Mouse (Mus musculus) midbrain, embryonic 11.5 days (tissue): ENCODE results near the gene Dpp6. TPM values are rescaled to one million over a fixed set of nuclear protein-coding genes. Genes with fewer than 3 reads are reported as not detected.
A peak's percentile ranks its signal among the peaks of the same experiment; 100 is the strongest.

Source experiments
- ATAC-seq: fragments of 200-750 bp; cut with Nextera tagmentation; 2 replicates; pipeline ENCODE4 v1.8.0; 2017; ENCODE audit warnings: moderate TSS enrichment, moderate library complexity; ENCODE audit not compliant: low FRiP score
- DNase-seq: peaks from one replicate; pipeline ENCODE4 v3.0.0; 2015; ENCODE audit warnings: low spot score; ENCODE audit errors: missing footprints
- H3K27ac ChIP-seq: fragments of 300-500 bp; sonication (generic); 2 replicates; pipeline ENCODE4 v1.5.1; 2014; ENCODE audit warnings: low read depth, low read length
- H3K27me3 ChIP-seq: fragments of 300-500 bp; sonication (generic); 2 replicates; pipeline ENCODE4 v1.6.1; 2014; ENCODE audit warnings: mild to moderate bottlenecking, low read length, moderate library complexity, mixed read lengths; ENCODE audit not compliant: control insufficient read depth, insufficient read depth
- H3K36me3 ChIP-seq: fragments of 300-500 bp; sonication (generic); 2 replicates; pipeline ENCODE4 v1.6.1; 2014; ENCODE audit warnings: mild to moderate bottlenecking, low read length, moderate library complexity, mixed read lengths; ENCODE audit not compliant: control insufficient read depth, insufficient read depth
- H3K4me1 ChIP-seq: fragments of 300-500 bp; sonication (generic); 2 replicates; pipeline ENCODE4 v1.6.1; 2014; ENCODE audit warnings: low read length; ENCODE audit not compliant: control insufficient read depth, insufficient read depth
- H3K4me2 ChIP-seq: fragments of 300-500 bp; sonication (generic); 2 replicates; pipeline ENCODE4 v1.6.1; 2014; ENCODE audit warnings: mild to moderate bottlenecking, moderate library complexity
- H3K4me3 ChIP-seq: fragments of 300-500 bp; sonication (generic); 2 replicates; pipeline ENCODE4 v1.5.1; 2014; ENCODE audit warnings: low read depth, low read length
- H3K9ac ChIP-seq: fragments of 300-500 bp; sonication (generic); 2 replicates; pipeline ENCODE4 v1.6.1; 2014; ENCODE audit warnings: low read length
- H3K9me3 ChIP-seq: fragments of 300-500 bp; sonication (generic); 2 replicates; pipeline ENCODE4 v1.6.1; 2016; ENCODE audit warnings: low read length; ENCODE audit not compliant: control insufficient read depth
- WGBS: fragments of 180-500 bp; shearing (Covaris S2); extraction: QIAGEN DNeasy Blood & Tissue Kit; methylation state at CpG from one replicate; pipeline ENCODE4 v1.1.7; 2014; 5-methylcytosine and 5-hydroxymethylcytosine counted together
- polyA plus RNA-seq: library from polyadenylated mRNA; unstranded; fragments of >200 nt; fragmentation: Nextera tagmentation; extraction: Ambion mirVana; gene quantifications from 2 replicates; pipeline ENCODE4 v1.2.1, GENCODE M21; 2014

Dpp6 gene
- polyA plus RNA-seq, 1 experiment from 2014 or later = 13.4 TPM

GRCm38 (mm10) chr5:27416571-27416970 lies 599.6 kb downstream of the Dpp6 start:
- 62% methylated on average over 4 of the region's 4 CpGs for WGBS

GRCm38 (mm10) chr5:27417398-27417797 lies 600.4 kb downstream of the Dpp6 start:
- Histone ChIP-seq H3K27me3 (no peaks in the 10 kb centered on the region), H3K4me2 (no peak overlapping the region), H3K9me3 (no peaks in the 10 kb centered on the region), H3K4me1 (no peaks in the 10 kb centered on the region), H3K36me3 (no peaks in the 10 kb centered on the region), H3K4me3 (no peak overlapping the region), H3K27ac (no peak overlapping the region), H3K9ac (no peak overlapping the region)
- ATAC-seq (no peak), DNase-seq (no peak)
- 80% methylated on average over 7 of the region's 7 CpGs for WGBS

More at GRCm38 (mm10) chr5:27416571-27416970, 599.6 kb downstream of the Dpp6 start:
- H3K4me3 ChIP-seq = no peak overlapping the region
- H3K27me3 ChIP-seq = no peaks in the 10 kb centered on the region
- no peak overlapping the region for H3K27ac ChIP-seq
- H3K36me3 ChIP-seq = no peaks in the 10 kb centered on the region
- H3K4me2 ChIP-seq = no peak overlapping the region
- ATAC-seq (no peak), DNase-seq (peak; percentile 90)
- no peaks in the 10 kb centered on the region for H3K9me3 ChIP-seq
- no peaks in the 10 kb centered on the region for H3K4me1 ChIP-seq
- no peak overlapping the region for H3K9ac ChIP-seq

GRCm38 (mm10) chr5:27418856-27419255 lies 601.9 kb downstream of the Dpp6 start:
- no peak overlapping the region for H3K4me3 ChIP-seq
- 83% methylated on average over 1 of the region's 1 CpGs for WGBS
- no peak for DNase-seq
- ATAC-seq = no peak
- H3K9me3 ChIP-seq = no peaks in the 10 kb centered on the region
- H3K36me3 ChIP-seq = no peaks in the 10 kb centered on the region
- no peak overlapping the region for H3K27ac ChIP-seq
- H3K4me2 ChIP-seq = no peak overlapping the region
- H3K4me1 ChIP-seq = no peaks in the 10 kb centered on the region
- no peak overlapping the region for H3K9ac ChIP-seq
- H3K27me3 ChIP-seq = no peaks in the 10 kb centered on the region

GRCm38 (mm10) chr5:27421090-27421635 lies 604.2 kb downstream of the Dpp6 start:
- no peak for DNase-seq
- no peak overlapping the region for H3K4me3 ChIP-seq
- no peak overlapping the region for H3K27ac ChIP-seq
- whole genome bisulfite sequencing = 78% methylated on average over 4 of the region's 4 CpGs
- H3K4me1 ChIP-seq = no peaks in the 10 kb centered on the region
- H3K36me3 ChIP-seq = no peaks in the 10 kb centered on the region
- ATAC-seq = no peak
- no peak overlapping the region for H3K4me2 ChIP-seq
- H3K27me3 ChIP-seq = no peaks in the 10 kb centered on the region
- H3K9ac ChIP-seq = no peak overlapping the region
- no peaks in the 10 kb centered on the region for H3K9me3 ChIP-seq

GRCm38 (mm10) chr5:27423766-27424165 lies 606.8 kb downstream of the Dpp6 start:
- H3K9me3 ChIP-seq = no peaks in the 10 kb centered on the region
- ATAC-seq (no peak), DNase-seq (no peak)
- no peak overlapping the region for H3K4me3 ChIP-seq
- 67% methylated on average over 3 of the region's 3 CpGs for WGBS
- H3K27me3 ChIP-seq = no peaks in the 10 kb centered on the region
- H3K4me2 ChIP-seq = no peak overlapping the region
- H3K9ac ChIP-seq = no peak overlapping the region
- no peak overlapping the region for H3K27ac ChIP-seq
- H3K4me1 ChIP-seq = no peaks in the 10 kb centered on the region
- no peaks in the 10 kb centered on the region for H3K36me3 ChIP-seq

- Histone ChIP-seq H3K27ac (no peak overlapping the region), H3K36me3 (no peaks in the 10 kb centered on the region), H3K9me3 (no peaks in the 10 kb centered on the region), H3K4me1 (no peaks in the 10 kb centered on the region), H3K9ac (no peak overlapping the region), H3K4me2 (no peak overlapping the region), H3K4me3 (no peak overlapping the region), H3K27me3 (no peaks in the 10 kb centered on the region)
- 80% methylated on average over 3 of the region's 3 CpGs for WGBS
- DNase-seq (no peak), ATAC-seq (no peak)
Measured at GRCm38 (mm10) chr5:27424484-27425080, 607.6 kb downstream of the Dpp6 start.

- H3K36me3 ChIP-seq = no peaks in the 10 kb centered on the region
- 86% methylated on average over 1 of the region's 1 CpGs for WGBS
Measured at GRCm38 (mm10) chr5:27426200-27426599, 609.2 kb downstream of the Dpp6 start.

GRCm38 (mm10) chr5:27433584-27433983 lies 616.6 kb downstream of the Dpp6 start:
- H3K4me3 ChIP-seq = no peak overlapping the region

More at GRCm38 (mm10) chr5:27426200-27426599, 609.2 kb downstream of the Dpp6 start:
- Histone ChIP-seq H3K9ac (no peak overlapping the region), H3K9me3 (no peaks in the 10 kb centered on the region), H3K4me1 (no peaks in the 10 kb centered on the region), H3K4me2 (no peak overlapping the region), H3K4me3 (no peak overlapping the region), H3K27ac (no peak overlapping the region), H3K27me3 (no peaks in the 10 kb centered on the region)
- DNase-seq (no peak), ATAC-seq (no peak)

GRCm38 (mm10) chr5:27453201-27453845 lies 636.3 kb downstream of the Dpp6 start:
- no peak overlapping the region for H3K4me3 ChIP-seq
- no peak overlapping the region for H3K9ac ChIP-seq
- H3K27me3 ChIP-seq = no peaks in the 10 kb centered on the region
- no peaks in the 10 kb centered on the region for H3K36me3 ChIP-seq
- no peak for ATAC-seq
- DNase-seq = no peak
- H3K27ac ChIP-seq = no peak overlapping the region
- H3K9me3 ChIP-seq = no peaks in the 10 kb centered on the region
- 39% methylated on average over 3 of the region's 3 CpGs for WGBS
- no peaks in the 10 kb centered on the region for H3K4me1 ChIP-seq
- H3K4me2 ChIP-seq = no peak overlapping the region

More at GRCm38 (mm10) chr5:27433584-27433983, 616.6 kb downstream of the Dpp6 start:
- H3K27ac ChIP-seq = no peak overlapping the region
- no peaks in the 10 kb centered on the region for H3K36me3 ChIP-seq
- H3K27me3 ChIP-seq = no peaks in the 10 kb centered on the region
- DNase-seq (no peak), ATAC-seq (no peak)
- H3K4me2 ChIP-seq = no peak overlapping the region
- H3K4me1 ChIP-seq = no peaks in the 10 kb centered on the region
- no peak overlapping the region for H3K9ac ChIP-seq
- no peaks in the 10 kb centered on the region for H3K9me3 ChIP-seq
